Mouse (Mus musculus) small intestine, adult 2 months (tissue): ENCODE measurements at regions not wholly inside any gene's neighbourhood (a gene's known extent, or its start where the extent isn't known, plus 50 kb on each side); places are given as distances from the start of the nearest gene placed in this dataset.

ENCODE experiments used
- H3K27ac ChIP-seq: fragments of 200-500 bp; 2 replicates; pipeline ENCODE4 v1.5.1; 2012; ENCODE audit warnings: low read depth, low read length, control low read depth, inconsistent platforms; ENCODE audit not compliant: insufficient read depth
- H3K27me3 ChIP-seq: fragments of 200-500 bp; 2 replicates; pipeline ENCODE4 v1.6.1; 2012; ENCODE audit warnings: mild to moderate bottlenecking, moderate library complexity, low read length, inconsistent platforms; ENCODE audit not compliant: control insufficient read depth, insufficient read depth
- H3K36me3 ChIP-seq: fragments of 200-500 bp; 2 replicates; pipeline ENCODE4 v1.6.1; 2012; ENCODE audit warnings: mild to moderate bottlenecking, low read length, control low read depth, inconsistent platforms; ENCODE audit not compliant: control insufficient read depth, insufficient read depth
- H3K4me1 ChIP-seq: fragments of 200-500 bp; 2 replicates; pipeline ENCODE4 v1.6.1; 2012; ENCODE audit warnings: low read length, inconsistent platforms, mixed read lengths; ENCODE audit not compliant: control insufficient read depth, insufficient read depth, insufficient read length
- H3K4me3 ChIP-seq: fragments of 200-500 bp; 2 replicates; pipeline ENCODE4 v1.5.1; 2012; ENCODE audit warnings: low read depth, mild to moderate bottlenecking, control low read depth, inconsistent platforms, low read length, moderate library complexity
- CTCF ChIP-seq: fragments of 200-500 bp; IDR thresholded peaks from 2 replicates; pipeline ENCODE4 v1.5.1; 2012; ENCODE audit warnings: low read depth, mild to moderate bottlenecking, control low read depth, inconsistent platforms, low read length, moderate library complexity, mixed read lengths; ENCODE audit not compliant: insufficient replicate concordance, insufficient read length; ENCODE audit errors: extremely low read depth
- POLR2A ChIP-seq: fragments of 200-500 bp; IDR thresholded peaks from 2 replicates; pipeline ENCODE4 v1.6.1; 2012; ENCODE audit warnings: low read depth, mild to moderate bottlenecking, control low read depth, inconsistent platforms, low read length, moderate library complexity
- WGBS: fragments of 180-500 bp; shearing (Covaris S2); methylation state at CpG from one replicate; pipeline ENCODE4 v1.1.7; 2018; 5-methylcytosine and 5-hydroxymethylcytosine counted together

DNA sequence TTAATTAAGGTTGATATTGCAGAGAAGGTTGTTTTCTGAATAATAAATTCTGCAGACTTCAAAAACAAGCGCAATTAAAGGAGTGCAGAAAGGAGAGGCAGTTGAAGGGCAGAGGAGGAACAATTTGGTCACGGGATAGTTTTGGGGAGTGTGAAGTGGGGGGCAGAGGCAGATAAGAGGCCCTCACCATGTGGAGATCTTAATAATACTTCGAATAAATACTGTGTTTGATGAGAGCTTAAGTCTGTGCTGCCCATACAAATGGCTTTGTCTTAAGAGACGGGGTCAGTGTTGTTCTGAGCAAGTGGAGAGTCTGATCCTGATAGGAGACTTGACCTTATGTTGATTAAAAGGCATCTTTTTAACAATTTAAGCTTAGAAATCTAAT lies 221.5 kb upstream of the Ppp2r3a start:
- no peak for TF ChIP-seq POLR2A
- no peak for TF ChIP-seq CTCF
- 69% methylated on average over 4 of the region's 4 CpGs for WGBS
- Histone ChIP-seq H3K4me1 (no peaks in the 10 kb centered on the region), H3K27me3 (no peaks in the 10 kb centered on the region), H3K27ac (no peak overlapping the region), H3K4me3 (no peak overlapping the region), H3K36me3 (no peaks in the 10 kb centered on the region)

DNA sequence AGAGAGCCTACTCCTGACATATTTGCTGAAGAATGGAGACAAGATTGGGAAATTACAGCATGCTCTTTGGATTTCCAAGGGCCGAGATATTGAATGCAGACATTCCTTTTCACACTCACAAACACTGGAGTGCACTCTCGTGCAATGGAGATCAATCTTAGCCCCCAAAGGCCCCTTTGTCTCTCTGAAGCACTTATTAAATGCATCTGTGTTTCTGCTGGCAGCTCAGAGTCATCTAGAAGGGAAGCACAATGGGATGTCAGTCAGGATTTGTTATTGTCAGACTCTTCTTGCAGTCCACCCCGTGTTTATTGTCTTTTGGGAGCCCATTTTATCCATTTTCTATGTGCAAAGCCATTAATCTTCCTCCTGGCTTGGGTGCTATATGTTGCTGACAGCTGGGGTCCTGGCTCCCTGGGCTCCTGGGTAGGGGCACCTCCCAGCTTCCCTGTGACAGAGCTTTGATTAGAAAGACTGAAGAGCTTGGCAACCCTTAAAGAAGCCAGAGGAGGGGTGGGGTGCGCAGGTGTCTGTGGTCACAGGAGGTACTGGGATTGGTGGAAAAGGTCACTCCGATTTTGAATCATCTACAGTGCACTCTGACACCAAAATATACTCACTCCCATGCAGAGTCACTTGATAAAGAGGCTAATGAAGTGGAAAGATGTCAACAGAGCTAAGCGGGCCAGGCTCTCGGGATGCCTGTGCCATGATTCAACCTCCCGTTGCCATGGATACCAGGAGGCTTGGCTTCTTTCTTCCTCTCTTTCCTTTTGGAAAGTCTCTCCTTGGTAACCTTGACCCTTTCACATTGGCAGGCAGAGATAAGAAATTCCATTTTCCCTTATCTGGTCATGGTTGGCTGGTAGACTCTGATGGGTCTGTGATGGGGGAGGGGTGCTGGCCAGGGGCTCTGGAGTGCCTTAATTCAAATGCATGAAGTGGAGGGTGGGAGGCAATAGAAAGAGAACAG lies 220.8 kb upstream of the Ppp2r3a start:
- Histone ChIP-seq H3K4me3 (no peak overlapping the region), H3K27ac (no peak overlapping the region), H3K36me3 (no peaks in the 10 kb centered on the region), H3K27me3 (no peaks in the 10 kb centered on the region), H3K4me1 (no peaks in the 10 kb centered on the region)
- TF ChIP-seq POLR2A, result no peak
- TF ChIP-seq CTCF, result no peak
- WGBS, result 51% methylated on average over 8 of the region's 8 CpGs

DNA sequence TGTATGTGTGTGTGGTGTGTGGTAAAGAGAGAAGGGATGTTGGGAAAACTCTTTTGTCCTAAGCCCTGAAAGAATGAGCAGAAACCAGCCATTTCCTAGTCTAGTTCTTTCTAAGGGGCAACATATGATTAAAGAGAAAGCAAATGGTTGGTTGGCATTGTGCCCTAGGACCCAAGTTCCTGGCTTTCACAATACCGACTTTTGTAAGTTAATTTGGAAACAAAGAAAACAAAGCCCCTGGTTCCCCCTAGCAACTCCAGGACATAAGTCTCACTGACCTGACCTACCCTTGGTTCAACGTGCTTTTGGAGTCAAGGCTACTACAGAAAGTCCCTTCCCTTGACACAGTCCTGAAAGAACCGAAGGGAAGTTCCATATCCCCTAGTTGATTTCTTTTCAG lies 220.1 kb upstream of the Ppp2r3a start:
- H3K4me3 ChIP-seq, result no peak overlapping the region
- H3K4me1 ChIP-seq, result no peaks in the 10 kb centered on the region
- H3K27me3 ChIP-seq, result no peaks in the 10 kb centered on the region
- no peak for TF ChIP-seq POLR2A
- TF ChIP-seq CTCF, result no peak
- 60% methylated on average over 3 of the region's 3 CpGs for WGBS
- no peaks in the 10 kb centered on the region for H3K36me3 ChIP-seq
- no peak overlapping the region for H3K27ac ChIP-seq

DNA sequence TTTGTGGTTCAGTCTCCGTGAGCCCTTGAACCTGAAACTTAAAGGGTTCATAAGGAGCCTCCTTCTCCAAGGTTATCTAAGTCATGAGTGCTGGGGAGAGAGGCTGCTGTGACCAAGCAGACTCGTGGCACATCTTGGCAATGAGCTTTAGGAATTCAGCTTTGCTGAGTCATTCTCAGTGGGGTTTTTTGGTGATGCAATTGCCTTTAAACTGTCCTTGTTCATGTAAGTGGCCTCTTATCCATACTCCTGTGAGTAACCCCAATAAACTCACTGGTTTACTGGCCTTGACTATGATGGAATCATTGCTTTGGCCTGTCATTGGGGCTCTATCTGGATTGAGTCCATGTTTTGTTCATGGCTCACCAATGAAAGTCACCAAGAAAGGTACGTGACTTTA lies 218.2 kb upstream of the Ppp2r3a start:
- no peak for TF ChIP-seq CTCF
- no peak for TF ChIP-seq POLR2A
- Histone ChIP-seq H3K27me3 (no peaks in the 10 kb centered on the region), H3K4me3 (no peak overlapping the region), H3K4me1 (no peaks in the 10 kb centered on the region), H3K36me3 (no peaks in the 10 kb centered on the region), H3K27ac (no peak overlapping the region)
- WGBS, result 73% methylated on average over 3 of the region's 3 CpGs

- 77% methylated on average over 18 of the region's 18 CpGs for WGBS
- H3K4me1 ChIP-seq, result no peaks in the 10 kb centered on the region
- H3K27me3 ChIP-seq, result no peaks in the 10 kb centered on the region
- no peak overlapping the region for H3K27ac ChIP-seq
- H3K4me3 ChIP-seq, result no peak overlapping the region
- H3K36me3 ChIP-seq, result no peaks in the 10 kb centered on the region
- no peak for TF ChIP-seq CTCF
- no peak for TF ChIP-seq POLR2A
Measured at GRCm38 (mm10) chr9:101464727-101465427, 213.3 kb upstream of the Ppp2r3a start.

DNA sequence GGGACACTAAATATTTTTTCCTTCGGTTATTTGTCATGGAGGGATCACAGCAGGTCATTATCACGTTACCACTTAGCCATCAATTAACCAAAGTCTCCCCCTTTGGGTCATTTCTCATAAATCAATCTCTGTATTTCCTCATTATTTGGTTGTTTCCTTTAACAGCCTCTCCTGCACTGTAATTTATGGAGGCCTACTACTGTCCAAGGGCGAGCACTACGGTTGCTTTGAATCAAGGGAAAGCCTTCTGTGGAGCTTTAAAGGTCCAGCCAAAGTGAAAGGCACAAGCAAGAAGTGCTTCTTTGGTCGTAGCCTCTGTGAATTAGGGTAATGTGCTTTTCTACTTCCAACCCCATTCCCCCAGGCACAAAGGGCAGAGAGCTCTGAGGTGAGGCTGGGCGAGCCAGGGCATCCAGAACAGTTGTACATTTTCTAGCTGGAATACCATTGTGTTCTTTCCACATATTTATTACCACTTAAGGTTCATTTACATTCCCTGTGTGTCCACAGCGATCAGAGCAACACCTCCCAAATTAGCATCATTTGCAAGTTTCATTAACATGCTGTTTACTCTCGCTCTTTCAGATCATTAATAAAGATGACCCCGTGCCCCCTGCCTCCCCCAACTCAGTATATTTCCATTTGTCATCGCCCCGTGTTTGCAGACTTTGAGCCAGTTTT lies 207.5 kb upstream of the Ppp2r3a start:
- H3K4me3 ChIP-seq, result no peak overlapping the region
- no peaks in the 10 kb centered on the region for H3K27me3 ChIP-seq
- TF ChIP-seq POLR2A (no peak), CTCF (no peak)
- H3K36me3 ChIP-seq, result no peaks in the 10 kb centered on the region
- 59% methylated on average over 11 of the region's 11 CpGs for WGBS
- H3K27ac ChIP-seq, result no peak overlapping the region
- no peaks in the 10 kb centered on the region for H3K4me1 ChIP-seq
